Mouse (Mus musculus): ENCODE data around the gene Colgalt1.
A peak's percentile ranks its signal among the peaks of the same experiment; 100 is the strongest.

Colgalt1 gene

GRCm38 (mm10) chr8:71629096-71629697 is 18.4 kb downstream of the Colgalt1 start:
- peak; percentile 96 for DNase-seq

- DNase-seq, result peak; percentile 64
These were observed 19.0 kb downstream of the Colgalt1 start for GRCm38 (mm10) chr8:71629781-71630212.

GRCm38 (mm10) chr8:71630761-71631160 is 20.0 kb downstream of the Colgalt1 start:
- DNase-seq, result no peak

- no peak for DNase-seq
These were observed 21.1 kb downstream of the Colgalt1 start for GRCm38 (mm10) chr8:71631897-71632296.

- DNase-seq, result peak; percentile 36
These were observed 22.4 kb downstream of the Colgalt1 start for GRCm38 (mm10) chr8:71633164-71633563.

GRCm38 (mm10) chr8:71633981-71634667 is 23.3 kb downstream of the Colgalt1 start:
- peak; percentile 85 for DNase-seq

GRCm38 (mm10) chr8:71637149-71638095 is 26.6 kb downstream of the Colgalt1 start:
- DNase-seq, result no peak

GRCm38 (mm10) chr8:71638321-71638720 is 27.5 kb downstream of the Colgalt1 start:
- DNase-seq, result no peak

- no peak for DNase-seq
These were observed 28.5 kb downstream of the Colgalt1 start for GRCm38 (mm10) chr8:71639318-71639717.

- no peak for DNase-seq
These were observed 34.7 kb downstream of the Colgalt1 start for GRCm38 (mm10) chr8:71645510-71645909.

- DNase-seq, result peak; percentile 43
These were observed 43.8 kb downstream of the Colgalt1 start for GRCm38 (mm10) chr8:71654600-71654999.

- no peak for DNase-seq
These were observed 47.0 kb downstream of the Colgalt1 start for GRCm38 (mm10) chr8:71657816-71658215.

- no peak for DNase-seq
These were observed 47.8 kb downstream of the Colgalt1 start for GRCm38 (mm10) chr8:71658515-71659049.

- DNase-seq, result no peak
These were observed 49.0 kb downstream of the Colgalt1 start for GRCm38 (mm10) chr8:71659751-71660150.

- peak; percentile 91 for DNase-seq
These were observed 49.7 kb downstream of the Colgalt1 start for GRCm38 (mm10) chr8:71660325-71661120.

- DNase-seq, result peak; percentile 83
These were observed 54.7 kb downstream of the Colgalt1 start for GRCm38 (mm10) chr8:71665331-71666130.

- no peak for DNase-seq
These were observed 56.1 kb downstream of the Colgalt1 start for GRCm38 (mm10) chr8:71666855-71667254.

GRCm38 (mm10) chr8:71667256-71667655 is 56.5 kb downstream of the Colgalt1 start:
- no peak for DNase-seq

- peak; percentile 58 for DNase-seq
These were observed 57.6 kb downstream of the Colgalt1 start for GRCm38 (mm10) chr8:71668220-71668975.

GRCm38 (mm10) chr8:71670198-71670597 is 59.4 kb downstream of the Colgalt1 start:
- no peak for DNase-seq
